Mouse (Mus musculus): ENCODE results near the gene H2al1f.

- TF ChIP-seq USF1 (IDR thresholded peaks at IDR 0.05; ENCODE audit: low read depth) (no peak), MYOG (IDR thresholded peaks at IDR 0.05; ENCODE audit: control insufficient read depth, extremely low read depth, insufficient read length) (no peak), CEBPB (IDR thresholded peaks at IDR 0.05; ENCODE audit: low read depth) (no peak), CTCF (IDR thresholded peaks at IDR 0.05; ENCODE audit: control insufficient read depth, insufficient read depth, insufficient read length) (no peak), MAX (IDR thresholded peaks at IDR 0.05) (no peak), MYOD1 (IDR thresholded peaks at IDR 0.05; ENCODE audit: control insufficient read depth, insufficient read length, low read depth) (no peak), FOSL1 (IDR thresholded peaks at IDR 0.05; ENCODE audit: insufficient read depth, low read length, poor library complexity, severe bottlenecking) (no peak)
These were observed 48.9 kb downstream of the H2al1f start for GRCm38 (mm10) chrX:11363890-11364289.

All from C2C12 (cell line).